Mouse (Mus musculus): ENCODE results near the gene A430078G23Rik. TPM values are rescaled to one million over a fixed set of nuclear protein-coding genes. Genes with fewer than 3 reads are reported as not detected.

A430078G23Rik gene
- total and polyA plus RNA-seq, 3 experiments, result 2.8 to 3.8 TPM; not detected in 1

DNA sequence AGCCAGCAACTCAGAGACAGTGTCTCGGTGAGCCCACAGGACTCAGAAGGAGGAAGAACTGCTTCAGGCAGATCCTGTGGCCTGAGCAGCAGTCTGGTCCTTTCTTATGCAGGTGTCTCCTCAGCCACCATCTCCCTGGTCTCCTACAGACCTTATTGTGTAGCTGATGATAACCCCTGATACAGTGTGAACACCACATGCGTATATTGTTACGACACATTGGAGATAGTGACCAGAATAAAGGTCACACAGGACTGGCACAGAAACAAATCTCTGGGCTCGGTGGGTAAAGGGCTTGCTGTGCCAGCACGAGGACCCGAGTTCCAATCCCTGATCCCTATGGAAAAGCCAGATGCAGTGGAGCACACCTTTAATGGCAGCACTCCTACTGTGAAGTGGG is 62.4 kb downstream of the A430078G23Rik start:
- Histone ChIP-seq H3K4me1 (ENCODE audit: control insufficient read depth in 1 of 2, insufficient read depth in 2 of 2, low read length in 2 of 2) (peaks cover 21 to 44% of the 10 kb centered on the region in 2 experiments), H3K36me3 (ENCODE audit: control insufficient read depth in 1 of 2, insufficient read depth in 2 of 2, low read length in 2 of 2) (peaks cover 0 to 45% of the 10 kb centered on the region in 2 experiments; a peak in 2 of 4 replicates), H3K79me2 (ENCODE audit: control insufficient read depth, insufficient read depth, low read length, poor library complexity) (no peaks in the 10 kb centered on the region), H3K9ac (ENCODE audit: control insufficient read depth, low read depth, low read length, poor library complexity, severe bottlenecking) (no peak overlapping the region), H3K27ac (ENCODE audit: control insufficient read depth, low read depth, low read length) (peak overlapping the region; percentile 49; the same call in 1 of the 2 replicates), H3K27me3 (ENCODE audit: control insufficient read depth in 1 of 2, insufficient read depth in 2 of 2, low read length in 2 of 2) (no peaks in the 10 kb centered on the region), H3K9me3 (replicated peaks; ENCODE audit: insufficient read depth, low read length) (no peaks in the 10 kb centered on the region), H3K4me3 (ENCODE audit: control insufficient read depth in 1 of 2, insufficient read depth in 1 of 2, low read depth in 2 of 2, low read length in 2 of 2) (no peak overlapping the region)
- TF ChIP-seq ETS1 (IDR thresholded peaks at IDR 0.05; ENCODE audit: low read depth, low read length) (no peak), MXI1 (IDR thresholded peaks at IDR 0.05; ENCODE audit: low read depth, low read length) (no peak), RAD21 (IDR thresholded peaks at IDR 0.05; ENCODE audit: low read depth, low read length) (no peak), TCF12 (IDR thresholded peaks at IDR 0.05; ENCODE audit: low read depth, low read length) (no peak)
- no peak for DNase-seq (ENCODE audit: low read depth, low spot score)

DNA sequence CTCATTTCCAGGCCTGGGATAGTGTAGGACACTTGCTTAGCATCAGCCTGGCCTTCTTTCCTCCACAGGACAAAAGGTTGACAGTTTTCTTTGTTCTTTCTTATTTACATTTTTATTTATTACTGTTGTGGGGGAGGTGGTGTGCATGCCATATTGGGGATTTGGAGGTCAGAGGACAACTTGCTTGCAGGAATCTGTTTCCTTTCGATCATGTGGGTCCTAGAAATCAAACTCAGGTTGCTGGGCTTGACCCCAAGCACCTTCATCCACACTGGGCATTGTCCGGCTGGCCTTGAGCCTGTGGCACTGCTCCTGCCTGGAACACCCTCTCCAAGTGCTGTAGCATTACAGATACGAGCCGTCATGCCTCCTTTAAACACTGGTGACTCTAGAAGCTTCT is 63.6 kb downstream of the A430078G23Rik start:
- H3K9me3 ChIP-seq (replicated peaks; ENCODE audit: insufficient read depth, low read length), result no peaks in the 10 kb centered on the region
- TF ChIP-seq MAZ (IDR thresholded peaks at IDR 0.05; ENCODE audit: low read depth, low read length) (no peak), MAFK (IDR thresholded peaks at IDR 0.05; ENCODE audit: borderline replicate concordance, low read depth, low read length) (no peak), SIN3A (IDR thresholded peaks at IDR 0.05; ENCODE audit: low read length) (no peak), ZMIZ1 (IDR thresholded peaks at IDR 0.05; ENCODE audit: low read depth, low read length) (no peak), TBP (IDR thresholded peaks at IDR 0.05; ENCODE audit: low read depth, low read length) (no peak), RCOR1 (IDR thresholded peaks at IDR 0.05; ENCODE audit: low read depth, low read length) (no peak), USF2 (IDR thresholded peaks at IDR 0.05; ENCODE audit: borderline replicate concordance in 1 of 2, insufficient read depth in 1 of 2, low read depth in 1 of 2, low read length in 2 of 2) (no peak), GABPA (IDR thresholded peaks at IDR 0.05; ENCODE audit: low read depth, low read length) (no peak), CHD1 (IDR thresholded peaks at IDR 0.05; ENCODE audit: low read depth, low read length) (no peak), NRF1 (IDR thresholded peaks at IDR 0.05; ENCODE audit: insufficient read depth, low read depth, low read length, poor library complexity, severe bottlenecking) (no peak)
- H3K4me1 ChIP-seq (ENCODE audit: control insufficient read depth in 1 of 2, insufficient read depth in 2 of 2, low read length in 2 of 2), result peaks cover 19 to 33% of the 10 kb centered on the region in 2 experiments
- no peaks in the 10 kb centered on the region for H3K27me3 ChIP-seq (ENCODE audit: control insufficient read depth in 1 of 2, insufficient read depth in 2 of 2, low read length in 2 of 2)
- no peak overlapping the region for H3K4me3 ChIP-seq (ENCODE audit: control insufficient read depth in 1 of 2, insufficient read depth in 1 of 2, low read depth in 2 of 2, low read length in 2 of 2)
- H3K9ac ChIP-seq (ENCODE audit: control insufficient read depth, low read depth, low read length, poor library complexity, severe bottlenecking), result no peak overlapping the region
- H3K27ac ChIP-seq (ENCODE audit: control insufficient read depth, low read depth, low read length), result no peak overlapping the region
- H3K36me3 ChIP-seq (ENCODE audit: control insufficient read depth in 1 of 2, insufficient read depth in 2 of 2, low read length in 2 of 2), result peaks cover 0 to 34% of the 10 kb centered on the region in 2 experiments; a peak in 2 of 4 replicates
- no peaks in the 10 kb centered on the region for H3K79me2 ChIP-seq (ENCODE audit: control insufficient read depth, insufficient read depth, low read length, poor library complexity)
- DNase-seq (ENCODE audit: low read depth, low spot score), result no peak

DNA sequence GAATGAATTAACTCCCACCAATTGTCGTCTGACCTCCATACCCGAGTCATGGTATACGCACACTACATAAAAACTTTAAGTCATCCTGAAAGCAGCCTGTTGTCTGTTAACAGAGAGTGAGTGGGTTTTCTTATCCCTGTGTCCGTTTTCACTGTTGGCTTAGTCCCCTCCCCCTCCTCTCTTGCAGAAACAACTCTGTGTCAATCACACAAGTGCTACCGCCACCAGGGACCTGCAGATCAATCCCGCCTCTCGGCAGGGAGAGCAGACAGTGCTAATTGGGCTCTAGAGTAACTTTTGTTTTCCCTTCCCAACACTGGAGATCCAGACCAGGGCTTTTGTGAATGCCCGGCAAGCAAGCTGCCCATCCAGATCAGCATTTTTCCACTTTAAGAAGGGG is 64.2 kb downstream of the A430078G23Rik start:
- no peak overlapping the region for H3K4me3 ChIP-seq (ENCODE audit: control insufficient read depth in 1 of 2, insufficient read depth in 1 of 2, low read depth in 2 of 2, low read length in 2 of 2)
- DNase-seq (ENCODE audit: low read depth, low spot score), result no peak
- H3K4me1 ChIP-seq (ENCODE audit: control insufficient read depth in 1 of 2, insufficient read depth in 2 of 2, low read length in 2 of 2), result peaks cover 16 to 28% of the 10 kb centered on the region in 2 experiments
- TF ChIP-seq ETS1 (IDR thresholded peaks at IDR 0.05; ENCODE audit: low read depth, low read length) (no peak), ZC3H11A (IDR thresholded peaks at IDR 0.05; ENCODE audit: low read depth, low read length) (no peak), TBP (IDR thresholded peaks at IDR 0.05; ENCODE audit: low read depth, low read length) (no peak), USF1 (IDR thresholded peaks at IDR 0.05; ENCODE audit: low read depth, low read length) (no peak), JUND (IDR thresholded peaks at IDR 0.05; ENCODE audit: low read depth, low read length) (no peak), POLR2AphosphoS5 (IDR thresholded peaks at IDR 0.05; ENCODE audit: borderline replicate concordance, low read depth, low read length) (no peak), ELF1 (IDR thresholded peaks at IDR 0.05; ENCODE audit: low read depth, low read length) (no peak), CTCF (IDR thresholded peaks at IDR 0.05 in 2 of 3, conservative IDR thresholded peaks at IDR 0.05 in 1 of 3; ENCODE audit: control insufficient read depth in 1 of 3, insufficient read depth in 1 of 3, low read depth in 2 of 3, low read length in 3 of 3, poor library complexity in 1 of 3, severe bottlenecking in 1 of 3) (no peak), TCF12 (IDR thresholded peaks at IDR 0.05; ENCODE audit: low read depth, low read length) (no peak), POLR2AphosphoS2 (IDR thresholded peaks at IDR 0.05; ENCODE audit: low read length) (no peak), MYC (IDR thresholded peaks at IDR 0.05; ENCODE audit: low read depth, low read length) (no peak), USF2 (IDR thresholded peaks at IDR 0.05; ENCODE audit: borderline replicate concordance in 1 of 2, insufficient read depth in 1 of 2, low read depth in 1 of 2, low read length in 2 of 2) (no peak), SIN3A (IDR thresholded peaks at IDR 0.05; ENCODE audit: low read length) (no peak), RAD21 (IDR thresholded peaks at IDR 0.05; ENCODE audit: low read depth, low read length) (no peak)
- no peaks in the 10 kb centered on the region for H3K27me3 ChIP-seq (ENCODE audit: control insufficient read depth in 1 of 2, insufficient read depth in 2 of 2, low read length in 2 of 2)
- H3K36me3 ChIP-seq (ENCODE audit: control insufficient read depth in 1 of 2, insufficient read depth in 2 of 2, low read length in 2 of 2), result peaks cover 0 to 29% of the 10 kb centered on the region in 2 experiments; a peak in 2 of 4 replicates
- H3K9me3 ChIP-seq (replicated peaks; ENCODE audit: insufficient read depth, low read length), result no peaks in the 10 kb centered on the region
- H3K9ac ChIP-seq (ENCODE audit: control insufficient read depth, low read depth, low read length, poor library complexity, severe bottlenecking), result no peak overlapping the region
- no peaks in the 10 kb centered on the region for H3K79me2 ChIP-seq (ENCODE audit: control insufficient read depth, insufficient read depth, low read length, poor library complexity)
- H3K27ac ChIP-seq (ENCODE audit: control insufficient read depth, low read depth, low read length), result no peak overlapping the region
